Mouse (Mus musculus): ENCODE results near the gene Asap3. TPM values are rescaled to one million over a fixed set of nuclear protein-coding genes. Genes with fewer than 3 reads are reported as not detected.

Gene Asap3
- polyA plus RNA-seq, 1 experiment from 2014 or later: 3.2 TPM

DNA sequence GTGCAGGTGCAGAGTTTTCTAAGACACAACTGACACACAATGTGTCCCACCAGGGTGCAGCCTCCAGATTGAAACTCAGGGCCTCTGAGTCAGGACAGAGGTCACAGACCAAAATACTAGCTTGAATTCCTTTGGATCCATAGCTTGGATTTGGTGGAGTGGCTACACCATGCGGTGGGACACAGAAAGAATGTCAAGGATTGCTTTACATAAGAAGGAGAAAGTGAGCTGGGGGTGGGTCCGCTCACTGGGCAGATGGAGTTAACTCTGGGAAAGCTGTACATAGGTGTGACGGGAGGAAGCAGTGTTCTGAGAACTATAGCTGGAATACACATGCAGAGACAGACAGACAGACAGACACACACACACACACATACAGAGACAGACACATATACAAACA is 53.8 kb downstream of the Asap3 start:
- Histone ChIP-seq H3K36me3 (ENCODE audit: control insufficient read depth, insufficient read depth, low read length) (no peaks in the 10 kb centered on the region), H3K4me1 (ENCODE audit: control insufficient read depth, insufficient read depth, low read length) (no peaks in the 10 kb centered on the region), H3K27ac (replicated peaks; ENCODE audit: low read depth, low read length) (no peak overlapping the region), H3K9me3 (ENCODE audit: control insufficient read depth, low read length) (no peaks in the 10 kb centered on the region), H3K9ac (ENCODE audit: low read length) (no peak overlapping the region), H3K4me3 (ENCODE audit: low read depth, low read length) (no peak overlapping the region), H3K27me3 (ENCODE audit: control insufficient read depth, insufficient read depth, low read length) (no peaks in the 10 kb centered on the region), H3K4me2 (ENCODE audit: low read depth, severe bottlenecking) (no peak overlapping the region)
- ATAC-seq (ENCODE audit: insufficient number of reproducible peaks, low FRiP score, low TSS enrichment, low read depth): no peak
- DNase-seq (ENCODE audit: low spot score): no peak
- 58% methylated on average over 3 of the region's 3 CpGs for WGBS

DNA sequence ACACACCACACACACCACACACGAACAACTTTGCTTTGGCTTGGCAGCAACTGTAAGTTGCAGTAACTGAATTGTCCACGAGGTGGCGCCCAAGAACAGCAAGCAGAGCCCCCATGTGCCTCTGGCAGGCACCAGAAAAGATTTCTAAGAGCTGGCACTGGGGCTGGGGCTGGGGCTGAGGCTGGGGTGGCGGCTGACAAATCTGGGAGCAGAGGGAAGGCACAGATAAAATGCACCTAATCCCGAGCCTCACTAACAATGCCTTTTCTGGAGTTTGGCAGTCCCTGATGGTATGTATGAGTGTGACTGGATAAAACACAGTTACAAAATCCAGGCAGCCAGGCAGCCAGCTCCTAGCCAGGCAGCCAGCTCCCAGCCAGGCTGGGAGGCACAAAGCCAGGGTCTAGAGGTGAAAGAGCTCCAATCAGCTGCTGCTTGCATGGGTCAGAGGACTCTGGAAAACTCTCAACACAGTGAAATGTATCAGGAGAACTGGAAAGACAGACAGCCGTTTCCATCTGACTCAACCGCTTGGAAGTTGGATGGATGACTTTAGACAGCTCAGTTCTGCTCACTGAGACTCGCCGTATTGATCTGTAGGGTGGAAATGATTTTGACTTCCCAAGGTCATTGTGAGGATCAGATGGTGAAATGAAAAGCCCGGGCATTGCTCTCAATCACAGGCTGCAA is 54.5 kb downstream of the Asap3 start:
- Histone ChIP-seq H3K27ac (replicated peaks; ENCODE audit: low read depth, low read length) (no peak overlapping the region), H3K4me2 (ENCODE audit: low read depth, severe bottlenecking) (no peak overlapping the region), H3K27me3 (ENCODE audit: control insufficient read depth, insufficient read depth, low read length) (no peaks in the 10 kb centered on the region), H3K4me3 (ENCODE audit: low read depth, low read length) (no peak overlapping the region), H3K9me3 (ENCODE audit: control insufficient read depth, low read length) (no peaks in the 10 kb centered on the region), H3K36me3 (ENCODE audit: control insufficient read depth, insufficient read depth, low read length) (no peaks in the 10 kb centered on the region), H3K4me1 (ENCODE audit: control insufficient read depth, insufficient read depth, low read length) (no peaks in the 10 kb centered on the region), H3K9ac (ENCODE audit: low read length) (no peak overlapping the region)
- 51% methylated on average over 10 of the region's 10 CpGs for WGBS
- ATAC-seq (ENCODE audit: insufficient number of reproducible peaks, low FRiP score, low TSS enrichment, low read depth) (no peak), DNase-seq (ENCODE audit: low spot score) (peak; percentile 94)

DNA sequence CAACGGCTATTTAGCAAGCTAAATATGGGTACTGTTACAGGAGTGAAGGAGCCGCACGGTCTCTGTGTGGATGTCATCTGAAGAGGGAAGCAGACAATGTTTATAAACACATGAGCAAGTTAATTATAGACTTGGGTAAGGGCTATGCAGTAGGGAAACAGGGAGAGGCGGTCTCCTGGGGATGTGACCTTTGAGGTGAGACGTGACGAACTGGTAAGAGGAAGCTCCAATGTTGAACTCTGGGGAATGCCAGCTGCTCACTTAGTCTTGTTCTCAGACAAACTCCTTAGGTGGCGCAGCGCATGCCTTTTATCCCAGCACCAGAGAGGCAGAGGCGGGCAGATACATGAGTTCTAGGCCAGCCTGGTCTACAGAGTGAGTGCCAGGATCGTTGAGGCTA is 55.7 kb downstream of the Asap3 start:
- H3K27ac ChIP-seq (replicated peaks; ENCODE audit: low read depth, low read length): no peak overlapping the region
- H3K9ac ChIP-seq (ENCODE audit: low read length): no peak overlapping the region
- DNase-seq (ENCODE audit: low spot score) (no peak), ATAC-seq (ENCODE audit: insufficient number of reproducible peaks, low FRiP score, low TSS enrichment, low read depth) (no peak)
- H3K27me3 ChIP-seq (ENCODE audit: control insufficient read depth, insufficient read depth, low read length): no peaks in the 10 kb centered on the region
- H3K4me1 ChIP-seq (ENCODE audit: control insufficient read depth, insufficient read depth, low read length): no peaks in the 10 kb centered on the region
- H3K36me3 ChIP-seq (ENCODE audit: control insufficient read depth, insufficient read depth, low read length): no peaks in the 10 kb centered on the region
- no peak overlapping the region for H3K4me2 ChIP-seq (ENCODE audit: low read depth, severe bottlenecking)
- 81% methylated on average over 10 of the region's 10 CpGs for WGBS
- H3K9me3 ChIP-seq (ENCODE audit: control insufficient read depth, low read length): no peaks in the 10 kb centered on the region
- no peak overlapping the region for H3K4me3 ChIP-seq (ENCODE audit: low read depth, low read length)

DNA sequence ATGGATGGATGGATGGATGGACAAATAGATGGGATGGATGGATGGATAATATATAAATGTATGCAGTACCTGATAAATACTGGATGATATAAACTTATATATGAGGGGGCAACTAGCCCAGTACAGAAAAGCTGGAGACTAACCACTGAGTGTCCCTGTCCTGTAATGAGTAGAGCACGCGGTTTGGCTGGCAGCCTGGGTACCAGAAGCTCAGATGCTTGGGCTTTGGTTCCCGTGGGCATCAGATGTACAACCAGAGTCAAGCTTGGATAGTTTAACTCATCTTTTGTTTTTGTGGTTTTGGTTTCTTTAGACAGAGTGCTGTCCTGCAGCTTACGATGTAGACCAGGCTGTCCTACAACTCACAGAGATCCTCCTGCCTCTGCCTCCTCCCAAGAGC is 57.4 kb downstream of the Asap3 start:
- H3K27me3 ChIP-seq (ENCODE audit: control insufficient read depth, insufficient read depth, low read length): no peaks in the 10 kb centered on the region
- H3K9me3 ChIP-seq (ENCODE audit: control insufficient read depth, low read length): no peaks in the 10 kb centered on the region
- 91% methylated on average over 4 of the region's 4 CpGs for WGBS
- no peak overlapping the region for H3K4me3 ChIP-seq (ENCODE audit: low read depth, low read length)
- H3K4me1 ChIP-seq (ENCODE audit: control insufficient read depth, insufficient read depth, low read length): no peaks in the 10 kb centered on the region
- H3K36me3 ChIP-seq (ENCODE audit: control insufficient read depth, insufficient read depth, low read length): no peaks in the 10 kb centered on the region
- H3K27ac ChIP-seq (replicated peaks; ENCODE audit: low read depth, low read length): no peak overlapping the region
- ATAC-seq (ENCODE audit: insufficient number of reproducible peaks, low FRiP score, low TSS enrichment, low read depth): no peak
- H3K4me2 ChIP-seq (ENCODE audit: low read depth, severe bottlenecking): no peak overlapping the region
- no peak overlapping the region for H3K9ac ChIP-seq (ENCODE audit: low read length)
- DNase-seq (ENCODE audit: low spot score): no peak

DNA sequence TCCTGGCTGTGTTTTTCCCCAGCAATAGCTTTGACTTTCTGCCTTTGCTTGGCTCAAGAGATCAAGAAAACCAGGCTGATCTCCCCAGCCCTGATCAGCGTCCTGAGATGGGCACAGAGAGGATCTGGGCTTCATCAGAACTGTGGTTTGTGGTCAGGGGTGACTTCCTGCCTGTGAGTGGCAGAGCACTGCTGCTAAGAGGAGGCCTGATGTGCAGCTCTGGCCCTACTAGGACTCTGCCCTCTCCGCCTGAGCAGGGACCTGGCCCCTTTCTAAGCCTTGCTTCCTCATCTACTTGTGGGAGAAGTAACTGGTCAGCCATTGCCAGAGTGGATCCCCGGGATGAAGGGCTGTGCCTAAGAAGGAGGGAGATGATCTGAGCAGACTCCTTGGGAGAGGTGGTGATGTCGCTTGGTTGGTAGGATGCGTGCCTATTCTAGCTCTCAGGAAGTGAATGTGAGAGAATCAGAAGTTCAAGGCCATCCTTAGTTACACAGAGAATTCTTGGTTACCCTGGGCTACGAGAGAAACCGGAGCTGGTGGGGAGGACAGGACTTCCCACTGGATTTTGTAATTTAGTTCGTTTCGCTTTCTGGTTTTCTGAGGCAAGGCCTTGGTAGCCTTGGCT is 60.7 kb downstream of the Asap3 start:
- no peak overlapping the region for H3K27ac ChIP-seq (replicated peaks; ENCODE audit: low read depth, low read length)
- no peaks in the 10 kb centered on the region for H3K4me1 ChIP-seq (ENCODE audit: control insufficient read depth, insufficient read depth, low read length)
- H3K9me3 ChIP-seq (ENCODE audit: control insufficient read depth, low read length): no peaks in the 10 kb centered on the region
- no peak for ATAC-seq (ENCODE audit: insufficient number of reproducible peaks, low FRiP score, low TSS enrichment, low read depth)
- no peaks in the 10 kb centered on the region for H3K36me3 ChIP-seq (ENCODE audit: control insufficient read depth, insufficient read depth, low read length)
- no peak for DNase-seq (ENCODE audit: low spot score)
- no peak overlapping the region for H3K9ac ChIP-seq (ENCODE audit: low read length)
- 84% methylated on average over 9 of the region's 9 CpGs for WGBS
- no peak overlapping the region for H3K4me3 ChIP-seq (ENCODE audit: low read depth, low read length)
- H3K4me2 ChIP-seq (ENCODE audit: low read depth, severe bottlenecking): no peak overlapping the region
- no peaks in the 10 kb centered on the region for H3K27me3 ChIP-seq (ENCODE audit: control insufficient read depth, insufficient read depth, low read length)

DNA sequence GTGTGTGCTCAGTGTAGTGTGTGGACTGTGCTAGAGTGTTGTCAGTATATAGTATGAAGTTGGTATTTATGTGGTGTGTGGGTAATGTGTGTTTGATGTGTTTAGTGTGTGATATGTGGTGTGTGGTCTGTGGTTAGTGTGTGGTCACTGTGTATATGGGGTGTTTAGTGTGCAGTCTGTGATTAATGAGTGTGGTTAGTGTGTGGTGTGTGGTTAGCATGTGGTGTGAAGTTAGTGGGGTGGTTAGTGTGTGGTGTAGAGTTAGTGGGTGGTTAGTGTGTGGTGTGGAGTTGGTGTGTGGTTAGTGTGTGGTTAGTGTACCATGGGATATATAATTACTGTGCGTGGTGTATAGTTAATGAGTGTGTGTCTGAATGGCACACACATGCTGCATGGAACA is 62.7 kb downstream of the Asap3 start:
- no peak overlapping the region for H3K27ac ChIP-seq (replicated peaks; ENCODE audit: low read depth, low read length)
- H3K9me3 ChIP-seq (ENCODE audit: control insufficient read depth, low read length): no peaks in the 10 kb centered on the region; the same call in 1 of the 2 replicates
- no peak overlapping the region for H3K4me3 ChIP-seq (ENCODE audit: low read depth, low read length)
- 86% methylated on average over 1 of the region's 1 CpGs for WGBS
- no peaks in the 10 kb centered on the region for H3K27me3 ChIP-seq (ENCODE audit: control insufficient read depth, insufficient read depth, low read length)
- no peak overlapping the region for H3K9ac ChIP-seq (ENCODE audit: low read length)
- H3K4me2 ChIP-seq (ENCODE audit: low read depth, severe bottlenecking): no peak overlapping the region
- no peaks in the 10 kb centered on the region for H3K4me1 ChIP-seq (ENCODE audit: control insufficient read depth, insufficient read depth, low read length)
- H3K36me3 ChIP-seq (ENCODE audit: control insufficient read depth, insufficient read depth, low read length): no peaks in the 10 kb centered on the region
- ATAC-seq (ENCODE audit: insufficient number of reproducible peaks, low FRiP score, low TSS enrichment, low read depth): no peak
- DNase-seq (ENCODE audit: low spot score): no peak

DNA sequence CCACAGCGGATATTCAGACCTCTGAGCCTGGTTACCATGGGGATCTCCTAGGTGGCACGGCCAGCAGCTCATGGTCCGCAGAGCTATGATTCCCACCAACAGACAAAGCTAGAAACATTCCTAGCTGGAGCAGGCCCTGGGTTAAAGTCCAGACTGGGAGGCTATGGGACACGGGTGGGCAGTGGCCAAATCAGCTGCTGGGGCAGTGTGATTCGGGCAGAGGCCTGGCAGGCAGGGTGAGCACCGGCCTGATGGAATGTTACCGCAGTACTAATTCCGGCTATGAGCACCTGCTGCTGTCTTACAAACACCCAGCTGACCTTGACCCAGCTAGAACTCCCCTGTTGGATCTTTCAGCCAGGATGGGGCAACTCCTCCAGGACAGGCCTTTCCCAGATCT is 64.5 kb downstream of the Asap3 start:
- Histone ChIP-seq H3K4me3 (ENCODE audit: low read depth, low read length) (no peak overlapping the region), H3K36me3 (ENCODE audit: control insufficient read depth, insufficient read depth, low read length) (no peaks in the 10 kb centered on the region), H3K9me3 (ENCODE audit: control insufficient read depth, low read length) (no peaks in the 10 kb centered on the region; the same call in 1 of the 2 replicates), H3K9ac (ENCODE audit: low read length) (no peak overlapping the region), H3K4me2 (ENCODE audit: low read depth, severe bottlenecking) (no peak overlapping the region), H3K27ac (replicated peaks; ENCODE audit: low read depth, low read length) (no peak overlapping the region), H3K4me1 (ENCODE audit: control insufficient read depth, insufficient read depth, low read length) (no peaks in the 10 kb centered on the region), H3K27me3 (ENCODE audit: control insufficient read depth, insufficient read depth, low read length) (no peaks in the 10 kb centered on the region)
- ATAC-seq (ENCODE audit: insufficient number of reproducible peaks, low FRiP score, low TSS enrichment, low read depth) (no peak), DNase-seq (ENCODE audit: low spot score) (no peak)
- WGBS: 90% methylated on average over 8 of the region's 8 CpGs

DNA sequence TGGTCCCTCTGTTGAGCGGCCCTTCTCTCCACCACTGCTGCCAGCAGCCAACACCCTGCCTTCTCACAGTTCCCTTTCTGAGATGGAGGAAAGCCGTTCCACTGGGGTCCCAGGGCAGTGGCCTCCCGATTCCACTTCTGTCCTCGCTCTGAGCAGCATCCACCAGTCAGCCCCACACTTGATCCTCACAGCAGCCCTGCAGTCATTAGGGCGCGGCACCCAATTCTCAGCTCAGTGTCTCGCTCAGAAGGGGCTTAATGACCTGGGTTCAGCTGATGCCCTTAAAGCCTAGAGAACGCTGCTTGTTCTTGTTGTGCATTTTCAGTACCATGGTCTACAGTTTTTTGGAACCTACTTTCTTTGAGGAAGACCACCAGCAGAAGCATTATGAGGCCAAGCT is 74.9 kb downstream of the Asap3 start:
- Histone ChIP-seq H3K36me3 (ENCODE audit: control insufficient read depth, insufficient read depth, low read length) (no peaks in the 10 kb centered on the region), H3K4me1 (ENCODE audit: control insufficient read depth, insufficient read depth, low read length) (peaks cover 2% of the 10 kb centered on the region; the same call in 1 of the 2 replicates), H3K9me3 (ENCODE audit: control insufficient read depth, low read length) (no peaks in the 10 kb centered on the region), H3K9ac (ENCODE audit: low read length) (no peak overlapping the region), H3K4me3 (ENCODE audit: low read depth, low read length) (no peak overlapping the region), H3K27ac (replicated peaks; ENCODE audit: low read depth, low read length) (no peak overlapping the region), H3K4me2 (ENCODE audit: low read depth, severe bottlenecking) (no peak overlapping the region), H3K27me3 (ENCODE audit: control insufficient read depth, insufficient read depth, low read length) (no peaks in the 10 kb centered on the region)
- DNase-seq (ENCODE audit: low spot score) (no peak), ATAC-seq (ENCODE audit: insufficient number of reproducible peaks, low FRiP score, low TSS enrichment, low read depth) (no peak)
- 57% methylated on average over 8 of the region's 8 CpGs for WGBS

Data from limb, embryonic 11.5 days (tissue).